Mouse (Mus musculus) megakaryocyte, embryonic 14.5 days (primary cell): ENCODE data around the gene Tbx1.

Source experiments
- FLI1 ChIP-seq: IDR thresholded peaks from 2 replicates; pipeline ENCODE4 v1.6.1; 2012; ENCODE audit warnings: low read length, inconsistent platforms, mixed read lengths
- GATA1 ChIP-seq: IDR thresholded peaks from 3 replicates; pipeline ENCODE4 v1.6.1; 2012; ENCODE audit warnings: mixed read lengths, low read length, inconsistent platforms, borderline replicate concordance

GRCm38 (mm10) chr16:18580389-18580788 lies 10.1 kb downstream of the Tbx1 start:
- TF ChIP-seq GATA1 (no peak), FLI1 (no peak)
